Mouse (Mus musculus): ENCODE data around the gene Adam23. TPM values are rescaled to one million over a fixed set of nuclear protein-coding genes. Genes with fewer than 3 reads are reported as not detected.

The Adam23 gene
- total and polyA plus RNA-seq, 2 experiments from 2014 or later = 16.4 to 65.6 TPM

GRCm38 (mm10) chr1:63539884-63540613, 94.4 kb downstream of the Adam23 start:
- WGBS = 11% methylated on average over 14 of the region's 14 CpGs
- H3K36me3 ChIP-seq (ENCODE audit: insufficient read depth) = no peaks in the 10 kb centered on the region
- no peak for TF ChIP-seq CTCF (IDR thresholded peaks at IDR 0.05; ENCODE audit: low read depth)
- H3K27ac ChIP-seq (ENCODE audit: low read depth, low read length) = no peak overlapping the region
- DNase-seq = peak; percentile 20
- no peaks in the 10 kb centered on the region for H3K4me1 ChIP-seq (ENCODE audit: insufficient read depth)
- H3K4me2 ChIP-seq (ENCODE audit: low read depth) = peak overlapping the region; percentile 13
- no peaks in the 10 kb centered on the region for H3K9me3 ChIP-seq (ENCODE audit: low read length)
- H3K27me3 ChIP-seq (ENCODE audit: insufficient read depth, low read length) = no peaks in the 10 kb centered on the region
- no peak overlapping the region for H3K4me3 ChIP-seq (ENCODE audit: low read depth, low read length)
- ATAC-seq = peak; percentile 65; the same call in 1 of the 2 replicates
- H3K9ac ChIP-seq = no peak overlapping the region

- Histone ChIP-seq H3K4me2 (ENCODE audit: low read depth) (no peak overlapping the region), H3K27ac (ENCODE audit: low read depth, low read length) (no peak overlapping the region), H3K9me3 (ENCODE audit: low read length) (no peaks in the 10 kb centered on the region), H3K9ac (no peak overlapping the region), H3K36me3 (ENCODE audit: insufficient read depth) (0 out of 2 replicates have a peak, but pooled peaks cover 5% of the 10 kb centered on the region), H3K27me3 (ENCODE audit: insufficient read depth, low read length) (no peaks in the 10 kb centered on the region), H3K4me1 (ENCODE audit: insufficient read depth) (no peaks in the 10 kb centered on the region), H3K4me3 (ENCODE audit: low read depth, low read length) (no peak overlapping the region)
- ATAC-seq (no peak), DNase-seq (no peak)
- no peak for TF ChIP-seq CTCF (IDR thresholded peaks at IDR 0.05; ENCODE audit: low read depth)
- 67% methylated on average over 2 of the region's 2 CpGs for WGBS
Measured at GRCm38 (mm10) chr1:63544122-63544521, 98.4 kb downstream of the Adam23 start.

- Histone ChIP-seq H3K4me2 (ENCODE audit: low read depth) (no peak overlapping the region), H3K36me3 (ENCODE audit: insufficient read depth) (no peaks in the 10 kb centered on the region), H3K4me1 (ENCODE audit: insufficient read depth) (no peaks in the 10 kb centered on the region), H3K4me3 (ENCODE audit: low read depth, low read length) (no peak overlapping the region), H3K27me3 (ENCODE audit: insufficient read depth, low read length) (no peaks in the 10 kb centered on the region), H3K27ac (ENCODE audit: low read depth, low read length) (no peak overlapping the region), H3K9me3 (ENCODE audit: low read length) (no peaks in the 10 kb centered on the region), H3K9ac (no peak overlapping the region)
- no peak for ATAC-seq
- TF ChIP-seq CTCF (IDR thresholded peaks at IDR 0.05; ENCODE audit: low read depth) = no peak
- DNase-seq = no peak
- WGBS = 83% methylated on average over 5 of the region's 5 CpGs
Measured at GRCm38 (mm10) chr1:63553039-63553438, 107.3 kb downstream of the Adam23 start.

GRCm38 (mm10) chr1:63561772-63562520, 116.3 kb downstream of the Adam23 start:
- Histone ChIP-seq H3K27me3 (ENCODE audit: insufficient read depth, low read length) (no peaks in the 10 kb centered on the region), H3K9me3 (ENCODE audit: low read length) (no peaks in the 10 kb centered on the region), H3K9ac (no peak overlapping the region), H3K4me3 (ENCODE audit: low read depth, low read length) (no peak overlapping the region), H3K4me1 (ENCODE audit: insufficient read depth) (no peaks in the 10 kb centered on the region), H3K4me2 (ENCODE audit: low read depth) (no peak overlapping the region), H3K27ac (ENCODE audit: low read depth, low read length) (no peak overlapping the region), H3K36me3 (ENCODE audit: insufficient read depth) (peaks cover 4% of the 10 kb centered on the region; the same call in 1 of the 2 replicates)
- DNase-seq (no peak), ATAC-seq (no peak)
- 77% methylated on average over 4 of the region's 4 CpGs for WGBS
- TF ChIP-seq CTCF (IDR thresholded peaks at IDR 0.05; ENCODE audit: low read depth) = no peak

GRCm38 (mm10) chr1:63563928-63564327, 118.2 kb downstream of the Adam23 start:
- Histone ChIP-seq H3K27me3 (ENCODE audit: insufficient read depth, low read length) (no peaks in the 10 kb centered on the region), H3K36me3 (ENCODE audit: insufficient read depth) (peaks cover 13% of the 10 kb centered on the region; the same call in 1 of the 2 replicates), H3K4me2 (ENCODE audit: low read depth) (no peak overlapping the region), H3K4me3 (ENCODE audit: low read depth, low read length) (no peak overlapping the region), H3K4me1 (ENCODE audit: insufficient read depth) (no peaks in the 10 kb centered on the region), H3K9ac (no peak overlapping the region), H3K27ac (ENCODE audit: low read depth, low read length) (no peak overlapping the region), H3K9me3 (ENCODE audit: low read length) (no peaks in the 10 kb centered on the region)
- ATAC-seq (no peak), DNase-seq (no peak)
- WGBS = 37% methylated on average over 4 of the region's 4 CpGs
- no peak for TF ChIP-seq CTCF (IDR thresholded peaks at IDR 0.05; ENCODE audit: low read depth)

- 13% methylated on average over 7 of the region's 7 CpGs for WGBS
- DNase-seq = no peak
- Histone ChIP-seq H3K9ac (no peak overlapping the region), H3K27me3 (ENCODE audit: insufficient read depth, low read length) (no peaks in the 10 kb centered on the region), H3K36me3 (ENCODE audit: insufficient read depth) (peaks cover 17% of the 10 kb centered on the region; the same call in 1 of the 2 replicates), H3K4me3 (ENCODE audit: low read depth, low read length) (no peak overlapping the region), H3K9me3 (ENCODE audit: low read length) (no peaks in the 10 kb centered on the region), H3K27ac (ENCODE audit: low read depth, low read length) (no peak overlapping the region), H3K4me1 (ENCODE audit: insufficient read depth) (no peaks in the 10 kb centered on the region), H3K4me2 (ENCODE audit: low read depth) (no peak overlapping the region)
- no peak for TF ChIP-seq CTCF (IDR thresholded peaks at IDR 0.05; ENCODE audit: low read depth)
- ATAC-seq = no peak
Measured at GRCm38 (mm10) chr1:63566501-63566900, 120.8 kb downstream of the Adam23 start.

GRCm38 (mm10) chr1:63567031-63567430, 121.3 kb downstream of the Adam23 start:
- no peak for TF ChIP-seq CTCF (IDR thresholded peaks at IDR 0.05; ENCODE audit: low read depth)
- no peaks in the 10 kb centered on the region; the same call in 1 of the 2 replicates for H3K4me1 ChIP-seq (ENCODE audit: insufficient read depth)
- WGBS = 61% methylated on average over 4 of the region's 4 CpGs
- H3K27me3 ChIP-seq (ENCODE audit: insufficient read depth, low read length) = no peaks in the 10 kb centered on the region
- peaks cover 17% of the 10 kb centered on the region; the same call in 1 of the 2 replicates for H3K36me3 ChIP-seq (ENCODE audit: insufficient read depth)
- DNase-seq (no peak), ATAC-seq (no peak)
- H3K4me3 ChIP-seq (ENCODE audit: low read depth, low read length) = no peak overlapping the region
- no peaks in the 10 kb centered on the region for H3K9me3 ChIP-seq (ENCODE audit: low read length)
- H3K4me2 ChIP-seq (ENCODE audit: low read depth) = no peak overlapping the region
- no peak overlapping the region for H3K27ac ChIP-seq (ENCODE audit: low read depth, low read length)
- H3K9ac ChIP-seq = no peak overlapping the region
